Mouse (Mus musculus) retina, postnatal 7 days (tissue): Measurements from ENCODE around the gene Limd2.
"Not testable (repeated sequence)": the region's sequence is repeated elsewhere in the genome, so short reads cannot be mapped to it uniquely, and the experiment has no call there.

ENCODE experiments used
- DNase-seq: peaks from one replicate; pipeline ENCODE4 v3.0.0-alpha.2; 2012; ENCODE audit warnings: low read depth, low spot score

Limd2 gene

GRCm38 (mm10) chr11:106126727-106127373 lies 33.8 kb downstream of the Limd2 start:
- DNase-seq, result not testable (repeated sequence)

- no peak for DNase-seq
Observed at GRCm38 (mm10) chr11:106125827-106126226, 34.8 kb downstream of the Limd2 start.

GRCm38 (mm10) chr11:106124784-106125183 lies 35.9 kb downstream of the Limd2 start:
- no peak for DNase-seq

GRCm38 (mm10) chr11:106122736-106123135 lies 37.9 kb downstream of the Limd2 start:
- no peak for DNase-seq

GRCm38 (mm10) chr11:106122221-106122620 lies 38.4 kb downstream of the Limd2 start:
- DNase-seq, result no peak

- DNase-seq, result no peak
Observed at GRCm38 (mm10) chr11:106111688-106112087, 49.0 kb downstream of the Limd2 start.
